Mouse (Mus musculus): ENCODE data around the gene Hes7. TPM values are rescaled to one million over a fixed set of nuclear protein-coding genes. Genes with fewer than 3 reads are reported as not detected.

The Hes7 gene
- total and polyA plus RNA-seq, 3 experiments = 0.08 to 1.4 TPM; not detected in 1

GRCm38 (mm10) chr11:69121741-69122335, 1.6 kb downstream of the Hes7 start:
- Histone ChIP-seq H3K4me3 (ENCODE audit: control insufficient read depth in 1 of 2, insufficient read depth in 1 of 2, low read depth in 2 of 2, low read length in 2 of 2) (peak overlapping the region; percentile 20 to 88), H3K9ac (ENCODE audit: control insufficient read depth, low read depth, low read length, poor library complexity, severe bottlenecking) (peak overlapping the region; percentile 60), H3K4me1 (ENCODE audit: control insufficient read depth in 1 of 2, insufficient read depth in 2 of 2, low read length in 2 of 2) (peaks cover 0 to 16% of the 10 kb centered on the region in 2 experiments; a peak in 2 of 4 replicates), H3K9me3 (replicated peaks; ENCODE audit: insufficient read depth, low read length) (no peaks in the 10 kb centered on the region), H3K79me2 (ENCODE audit: control insufficient read depth, insufficient read depth, low read length, poor library complexity) (no peaks in the 10 kb centered on the region; the same call in 1 of the 2 replicates), H3K27me3 (ENCODE audit: control insufficient read depth in 1 of 2, insufficient read depth in 2 of 2, low read length in 2 of 2) (no peaks in the 10 kb centered on the region), H3K27ac (ENCODE audit: control insufficient read depth, low read depth, low read length) (no peak overlapping the region), H3K36me3 (ENCODE audit: control insufficient read depth in 1 of 2, insufficient read depth in 2 of 2, low read length in 2 of 2) (peaks cover 0 to 5% of the 10 kb centered on the region in 2 experiments; a peak in 2 of 4 replicates)
- DNase-seq (ENCODE audit: low read depth, low spot score) = peak; percentile 65
- no peak for TF ChIP-seq MAX (IDR thresholded peaks at IDR 0.05; ENCODE audit: low read length)
- 0 out of 2 replicates have a peak, but pooled peaks have one; percentile 18 for TF ChIP-seq ETS1 (IDR thresholded peaks at IDR 0.05; ENCODE audit: low read depth, low read length)
- 0 out of 2 replicates have a peak, but pooled peaks have one; percentile 15 for TF ChIP-seq UBTF (IDR thresholded peaks at IDR 0.05; ENCODE audit: borderline replicate concordance, insufficient read depth, low read depth, low read length)
- TF ChIP-seq MAZ (IDR thresholded peaks at IDR 0.05; ENCODE audit: low read depth, low read length) = peak; percentile 84; the same call in 1 of the 2 replicates

- peak within 1 kb of the TSS; percentile 60 for H3K9ac ChIP-seq (ENCODE audit: control insufficient read depth, low read depth, low read length, poor library complexity, severe bottlenecking)
- H3K27ac ChIP-seq (ENCODE audit: control insufficient read depth, low read depth, low read length) = no peak within 1 kb of the TSS
- no peaks in the 10 kb centered on the region; a peak in 1 of 4 replicates for H3K36me3 ChIP-seq (ENCODE audit: control insufficient read depth in 1 of 2, insufficient read depth in 2 of 2, low read length in 2 of 2)
- peak; percentile 88 for DNase-seq (ENCODE audit: low read depth, low spot score)
- peaks cover 0 to 10% of the 10 kb centered on the region in 2 experiments; a peak in 2 of 4 replicates for H3K4me1 ChIP-seq (ENCODE audit: control insufficient read depth in 1 of 2, insufficient read depth in 2 of 2, low read length in 2 of 2)
- H3K9me3 ChIP-seq (replicated peaks; ENCODE audit: insufficient read depth, low read length) = no peaks in the 10 kb centered on the region
- no peaks in the 10 kb centered on the region for H3K27me3 ChIP-seq (ENCODE audit: control insufficient read depth in 1 of 2, insufficient read depth in 2 of 2, low read length in 2 of 2)
- H3K79me2 ChIP-seq (ENCODE audit: control insufficient read depth, insufficient read depth, low read length, poor library complexity) = no peaks in the 10 kb centered on the region; the same call in 1 of the 2 replicates
- peak within 1 kb of the TSS; percentile 20 to 88 for H3K4me3 ChIP-seq (ENCODE audit: control insufficient read depth in 1 of 2, insufficient read depth in 1 of 2, low read depth in 2 of 2, low read length in 2 of 2)
- TF ChIP-seq MAX (IDR thresholded peaks at IDR 0.05; ENCODE audit: low read length) (peak; percentile 45; the same call in 1 of the 2 replicates), CHD1 (IDR thresholded peaks at IDR 0.05; ENCODE audit: low read depth, low read length) (peak; percentile 90; the same call in 1 of the 2 replicates), ELF1 (IDR thresholded peaks at IDR 0.05; ENCODE audit: low read depth, low read length) (no peak), POLR2AphosphoS2 (IDR thresholded peaks at IDR 0.05; ENCODE audit: low read length) (no peak), GABPA (IDR thresholded peaks at IDR 0.05; ENCODE audit: low read depth, low read length) (no peak), ZMIZ1 (IDR thresholded peaks at IDR 0.05; ENCODE audit: low read depth, low read length) (no peak), ETS1 (IDR thresholded peaks at IDR 0.05; ENCODE audit: low read depth, low read length) (no peak), MAZ (IDR thresholded peaks at IDR 0.05; ENCODE audit: low read depth, low read length) (peak; percentile 56; the same call in 1 of the 2 replicates), HCFC1 (IDR thresholded peaks at IDR 0.05; ENCODE audit: low read depth, low read length) (0 out of 2 replicates have a peak, but pooled peaks have one; percentile 50), POLR2AphosphoS5 (IDR thresholded peaks at IDR 0.05; ENCODE audit: borderline replicate concordance, low read depth, low read length) (no peak), MYC (IDR thresholded peaks at IDR 0.05; ENCODE audit: low read depth, low read length) (no peak), NELFE (IDR thresholded peaks at IDR 0.05; ENCODE audit: low read depth, low read length) (no peak), ZNF384 (IDR thresholded peaks at IDR 0.05; ENCODE audit: low read depth, low read length) (0 out of 2 replicates have a peak, but pooled peaks have one; percentile 9), E2F4 (IDR thresholded peaks at IDR 0.05; ENCODE audit: borderline replicate concordance, low read depth, low read length) (no peak), RAD21 (IDR thresholded peaks at IDR 0.05; ENCODE audit: low read depth, low read length) (peak; percentile 64), UBTF (IDR thresholded peaks at IDR 0.05; ENCODE audit: borderline replicate concordance, insufficient read depth, low read depth, low read length) (peak; percentile 96; the same call in 1 of the 2 replicates), USF2 (IDR thresholded peaks at IDR 0.05; ENCODE audit: borderline replicate concordance in 1 of 2, insufficient read depth in 1 of 2, low read depth in 1 of 2, low read length in 2 of 2) (no peak), SMC3 (IDR thresholded peaks at IDR 0.05; ENCODE audit: low read depth, low read length) (peak; percentile 53), TBP (IDR thresholded peaks at IDR 0.05; ENCODE audit: low read depth, low read length) (no peak), ZC3H11A (IDR thresholded peaks at IDR 0.05; ENCODE audit: low read depth, low read length) (no peak), POLR2A (IDR thresholded peaks at IDR 0.05; ENCODE audit: control insufficient read depth in 1 of 2, insufficient read depth in 1 of 2, low read depth in 1 of 2, low read length in 2 of 2, poor library complexity in 1 of 2) (no peak), MYB (IDR thresholded peaks at IDR 0.05; ENCODE audit: low read depth, low read length) (no peak), SIN3A (IDR thresholded peaks at IDR 0.05; ENCODE audit: low read length) (peak; percentile 51), TAL1 (IDR thresholded peaks at IDR 0.05; ENCODE audit: low read length) (no peak), TCF12 (IDR thresholded peaks at IDR 0.05; ENCODE audit: low read depth, low read length) (0 out of 2 replicates have a peak, but pooled peaks have one; percentile 19), NRF1 (IDR thresholded peaks at IDR 0.05; ENCODE audit: insufficient read depth, low read depth, low read length, poor library complexity, severe bottlenecking) (peak; percentile 30; the same call in 1 of the 2 replicates), MXI1 (IDR thresholded peaks at IDR 0.05; ENCODE audit: low read depth, low read length) (0 out of 2 replicates have a peak, but pooled peaks have one; percentile 73)
Observed at GRCm38 (mm10) chr11:69122336-69122951, 2.2 kb downstream of the Hes7 start, which contains the start of gene 9130213A22Rik. 9130213A22Rik (minus strand) TSS chr11:69122589.
